Mouse (Mus musculus): ENCODE measurements around the gene Tob1.

The Tob1 gene

GRCm38 (mm10) chr11:94229207-94229960, 18.1 kb downstream of the Tob1 start:
- DNase-seq (ENCODE audit: low spot score), result no peak

GRCm38 (mm10) chr11:94230244-94230643, 19.0 kb downstream of the Tob1 start:
- no peak for DNase-seq (ENCODE audit: low spot score)

- DNase-seq (ENCODE audit: low spot score), result peak; percentile 38
These were observed 20.7 kb downstream of the Tob1 start for GRCm38 (mm10) chr11:94231821-94232552.

GRCm38 (mm10) chr11:94233405-94233804, 22.2 kb downstream of the Tob1 start:
- no peak for DNase-seq (ENCODE audit: low spot score)

GRCm38 (mm10) chr11:94234380-94234779, 23.1 kb downstream of the Tob1 start:
- DNase-seq (ENCODE audit: low spot score), result no peak

GRCm38 (mm10) chr11:94234857-94235256, 23.6 kb downstream of the Tob1 start:
- DNase-seq (ENCODE audit: low spot score), result no peak

- peak; percentile 81 for DNase-seq (ENCODE audit: low spot score)
These were observed 24.8 kb downstream of the Tob1 start for GRCm38 (mm10) chr11:94236074-94236473.

GRCm38 (mm10) chr11:94238786-94239185, 27.5 kb downstream of the Tob1 start:
- DNase-seq (ENCODE audit: low spot score), result no peak

- no peak for DNase-seq (ENCODE audit: low spot score)
These were observed 28.5 kb downstream of the Tob1 start for GRCm38 (mm10) chr11:94239706-94240105.

- DNase-seq (ENCODE audit: low spot score), result no peak
These were observed 31.6 kb downstream of the Tob1 start for GRCm38 (mm10) chr11:94242760-94243421.

- DNase-seq (ENCODE audit: low spot score), result no peak
These were observed 32.3 kb downstream of the Tob1 start for GRCm38 (mm10) chr11:94243422-94244180.

- DNase-seq (ENCODE audit: low spot score), result no peak
These were observed 33.1 kb downstream of the Tob1 start for GRCm38 (mm10) chr11:94244385-94244784.

- DNase-seq (ENCODE audit: low spot score), result no peak
These were observed 34.9 kb downstream of the Tob1 start, which contains the start of gene Wfikkn2 for GRCm38 (mm10) chr11:94245955-94246788. Gene Wfikkn2, minus strand, starts transcription at chr11:94246005.

GRCm38 (mm10) chr11:94246789-94247061, 35.5 kb downstream of the Tob1 start:
- no peak for DNase-seq (ENCODE audit: low spot score)

GRCm38 (mm10) chr11:94253156-94253555, 41.9 kb downstream of the Tob1 start:
- no peak for DNase-seq (ENCODE audit: low spot score)

GRCm38 (mm10) chr11:94253691-94254090, 42.4 kb downstream of the Tob1 start:
- DNase-seq (ENCODE audit: low spot score), result no peak

GRCm38 (mm10) chr11:94255733-94256132, 44.5 kb downstream of the Tob1 start:
- no peak for DNase-seq (ENCODE audit: low spot score)

GRCm38 (mm10) chr11:94257987-94258386, 46.7 kb downstream of the Tob1 start:
- DNase-seq (ENCODE audit: low spot score), result no peak

GRCm38 (mm10) chr11:94259814-94260213, 48.6 kb downstream of the Tob1 start:
- no peak for DNase-seq (ENCODE audit: low spot score)

GRCm38 (mm10) chr11:94261585-94262370, 50.5 kb downstream of the Tob1 start:
- DNase-seq (ENCODE audit: low spot score), result no peak

All from lung, postnatal 25 days (tissue).